Mouse (Mus musculus) cortical plate, adult 2 months (tissue): ENCODE data around the gene Tap1.

Source experiments
- CTCF ChIP-seq: fragments of 200-500 bp; IDR thresholded peaks from 2 replicates; pipeline ENCODE4 v1.5.1; 2011; ENCODE audit warnings: mild to moderate bottlenecking, control low read depth, low read length; ENCODE audit not compliant: insufficient read depth; ENCODE audit errors: extremely low read depth
- POLR2A ChIP-seq: fragments of 200-500 bp; IDR thresholded peaks from 2 replicates; pipeline ENCODE4 v1.6.1; 2011; ENCODE audit warnings: mild to moderate bottlenecking, low read length, control low read depth; ENCODE audit not compliant: insufficient read depth; ENCODE audit errors: extremely low read depth

DNA sequence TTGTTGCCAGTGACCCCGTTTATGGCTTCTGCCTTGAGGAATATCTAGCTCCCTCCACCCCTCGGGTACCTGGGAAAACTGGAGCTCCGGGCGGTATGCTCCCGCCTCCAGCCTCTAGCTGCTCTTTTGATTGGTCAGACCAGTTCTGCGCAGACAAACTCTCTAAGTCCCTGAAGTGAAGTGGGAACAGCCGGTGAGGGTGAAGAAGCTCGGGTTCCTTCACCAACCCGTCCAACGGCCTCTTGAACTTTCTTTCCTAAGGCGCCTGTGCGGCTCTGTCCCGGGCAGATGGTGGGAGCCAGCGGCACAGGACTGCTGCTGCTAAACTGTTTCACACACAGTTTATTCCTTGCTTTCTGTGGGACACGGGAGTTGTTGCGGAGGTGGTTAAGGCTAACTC lies 47.9 kb upstream of the Tap1 start:
- no peak for TF ChIP-seq CTCF
- TF ChIP-seq POLR2A: no peak
